Mouse (Mus musculus): ENCODE measurements around the gene D630039A03Rik. TPM values are rescaled to one million over a fixed set of nuclear protein-coding genes. Genes with fewer than 3 reads are reported as not detected.

Gene D630039A03Rik
- polyA plus RNA-seq, 1 experiment, result 0.01 TPM

- Histone ChIP-seq H3K79me3 (ENCODE audit: low read depth) (peaks cover 34% of the 10 kb centered on the region), H3K4me3 (ENCODE audit: insufficient read depth, poor library complexity, severe bottlenecking) (peak overlapping the region; percentile 26), H3K27me3 (ENCODE audit: control insufficient read depth, insufficient read depth, insufficient read length) (no peaks in the 10 kb centered on the region), H3K79me2 (ENCODE audit: control insufficient read depth, insufficient read depth) (peaks cover 37% of the 10 kb centered on the region), H3K36me3 (ENCODE audit: control insufficient read depth, insufficient read depth) (peaks cover 22% of the 10 kb centered on the region), H3ac (ENCODE audit: control insufficient read depth, insufficient read length, low read depth) (peak overlapping the region; percentile 80)
- TF ChIP-seq CEBPB (IDR thresholded peaks at IDR 0.05; ENCODE audit: low read depth) (no peak), MYOD1 (IDR thresholded peaks at IDR 0.05; ENCODE audit: control insufficient read depth, insufficient read length, low read depth) (peak; percentile 13)
Measured at GRCm38 (mm10) chr4:57957200-57958085, 41.3 kb upstream of the D630039A03Rik start.

DNA sequence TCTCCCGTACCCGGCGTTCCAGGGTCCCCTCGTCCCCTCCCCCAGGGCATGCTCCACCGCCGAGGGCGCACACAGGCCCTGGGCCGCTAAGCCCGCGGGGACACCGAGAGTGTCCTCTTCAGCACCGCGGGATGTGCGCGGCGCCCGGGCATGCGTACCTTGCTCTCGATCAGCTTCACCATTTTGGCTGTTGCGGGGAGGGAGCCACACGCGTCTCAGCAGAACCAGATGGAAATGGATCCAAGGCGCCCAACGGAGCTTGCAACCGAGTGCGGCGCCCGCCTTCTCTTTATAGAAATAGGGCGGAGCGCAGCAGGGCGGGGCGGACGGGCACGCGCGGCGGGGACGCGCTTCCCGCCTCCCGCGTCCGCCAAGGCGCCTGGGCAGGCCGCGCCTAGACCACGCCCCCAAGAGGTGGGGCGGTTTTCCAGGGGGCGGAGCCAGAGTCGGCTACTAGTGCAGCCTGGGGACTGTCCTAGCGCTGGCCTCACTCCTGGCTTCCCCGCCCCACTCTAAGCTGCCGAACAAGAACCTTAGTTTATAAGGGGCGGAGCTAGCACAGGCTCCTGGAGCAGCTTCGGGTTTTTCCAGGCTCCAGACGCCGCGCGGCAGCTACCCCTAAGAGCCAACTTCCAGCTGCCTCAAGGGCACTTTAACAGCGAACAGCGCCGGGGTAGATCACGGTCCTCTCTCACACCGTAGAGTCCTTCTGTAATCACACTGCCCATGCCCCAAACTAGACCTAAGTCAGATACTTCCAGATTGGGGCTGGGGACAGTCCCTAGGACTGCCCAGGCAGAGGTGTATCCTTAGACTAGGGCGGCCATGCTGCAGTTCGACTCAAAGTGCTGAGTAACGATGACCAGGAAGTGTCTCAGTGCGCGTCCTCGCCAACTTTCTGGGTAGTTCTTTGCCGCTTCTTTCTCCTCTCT, 40.2 kb upstream of the D630039A03Rik start, which contains the start of gene Txn1:
TSS of gene Txn1 (minus strand) at position 383 of the 932 bp plus-strand sequence.
- H3K79me3 ChIP-seq (ENCODE audit: low read depth), result peaks cover 44% of the 10 kb centered on the region
- TF ChIP-seq MAX (IDR thresholded peaks at IDR 0.05) (no peak), MYOD1 (IDR thresholded peaks at IDR 0.05; ENCODE audit: control insufficient read depth, insufficient read length, low read depth) (no peak), CTCF (IDR thresholded peaks at IDR 0.05; ENCODE audit: control insufficient read depth, insufficient read depth, insufficient read length) (no peak), FOSL1 (IDR thresholded peaks at IDR 0.05; ENCODE audit: insufficient read depth, low read length, poor library complexity, severe bottlenecking) (no peak), USF1 (IDR thresholded peaks at IDR 0.05; ENCODE audit: low read depth) (no peak), MYOG (IDR thresholded peaks at IDR 0.05; ENCODE audit: control insufficient read depth, extremely low read depth, insufficient read length) (no peak), CEBPB (IDR thresholded peaks at IDR 0.05; ENCODE audit: low read depth) (no peak)
- H3K27me3 ChIP-seq (ENCODE audit: control insufficient read depth, insufficient read depth, insufficient read length), result no peaks in the 10 kb centered on the region
- H3K79me2 ChIP-seq (ENCODE audit: control insufficient read depth, insufficient read depth), result peaks cover 48% of the 10 kb centered on the region
- peaks cover 34% of the 10 kb centered on the region for H3K36me3 ChIP-seq (ENCODE audit: control insufficient read depth, insufficient read depth)
- peak within 1 kb of the TSS; percentile 87 for H3ac ChIP-seq (ENCODE audit: control insufficient read depth, insufficient read length, low read depth)
- H3K4me3 ChIP-seq (ENCODE audit: insufficient read depth, poor library complexity, severe bottlenecking), result peak within 1 kb of the TSS; percentile 82

GRCm38 (mm10) chr4:57955544-57955958, 39.5 kb upstream of the D630039A03Rik start:
- no peaks in the 10 kb centered on the region for H3K27me3 ChIP-seq (ENCODE audit: control insufficient read depth, insufficient read depth, insufficient read length)
- TF ChIP-seq CEBPB (IDR thresholded peaks at IDR 0.05; ENCODE audit: low read depth) (no peak), FOSL1 (IDR thresholded peaks at IDR 0.05; ENCODE audit: insufficient read depth, low read length, poor library complexity, severe bottlenecking) (no peak), MYOD1 (IDR thresholded peaks at IDR 0.05; ENCODE audit: control insufficient read depth, insufficient read length, low read depth) (no peak), MYOG (IDR thresholded peaks at IDR 0.05; ENCODE audit: control insufficient read depth, extremely low read depth, insufficient read length) (no peak), CTCF (IDR thresholded peaks at IDR 0.05; ENCODE audit: control insufficient read depth, insufficient read depth, insufficient read length) (no peak), MAX (IDR thresholded peaks at IDR 0.05) (no peak), USF1 (IDR thresholded peaks at IDR 0.05; ENCODE audit: low read depth) (no peak)
- H3K36me3 ChIP-seq (ENCODE audit: control insufficient read depth, insufficient read depth), result peaks cover 41% of the 10 kb centered on the region
- H3K4me3 ChIP-seq (ENCODE audit: insufficient read depth, poor library complexity, severe bottlenecking), result peak overlapping the region; percentile 82
- H3ac ChIP-seq (ENCODE audit: control insufficient read depth, insufficient read length, low read depth), result peak overlapping the region; percentile 87
- H3K79me3 ChIP-seq (ENCODE audit: low read depth), result peaks cover 52% of the 10 kb centered on the region
- H3K79me2 ChIP-seq (ENCODE audit: control insufficient read depth, insufficient read depth), result peaks cover 56% of the 10 kb centered on the region

- Histone ChIP-seq H3K36me3 (ENCODE audit: control insufficient read depth, insufficient read depth) (peaks cover 47% of the 10 kb centered on the region), H3K79me2 (ENCODE audit: control insufficient read depth, insufficient read depth) (peaks cover 61% of the 10 kb centered on the region), H3K27me3 (ENCODE audit: control insufficient read depth, insufficient read depth, insufficient read length) (no peaks in the 10 kb centered on the region), H3ac (ENCODE audit: control insufficient read depth, insufficient read length, low read depth) (peak overlapping the region; percentile 52), H3K4me3 (ENCODE audit: insufficient read depth, poor library complexity, severe bottlenecking) (peak overlapping the region; percentile 82), H3K79me3 (ENCODE audit: low read depth) (peaks cover 56% of the 10 kb centered on the region)
- TF ChIP-seq MYOD1 (IDR thresholded peaks at IDR 0.05; ENCODE audit: control insufficient read depth, insufficient read length, low read depth), result no peak
- TF ChIP-seq FOSL1 (IDR thresholded peaks at IDR 0.05; ENCODE audit: insufficient read depth, low read length, poor library complexity, severe bottlenecking), result no peak
- no peak for TF ChIP-seq CEBPB (IDR thresholded peaks at IDR 0.05; ENCODE audit: low read depth)
- no peak for TF ChIP-seq USF1 (IDR thresholded peaks at IDR 0.05; ENCODE audit: low read depth)
- no peak for TF ChIP-seq CTCF (IDR thresholded peaks at IDR 0.05; ENCODE audit: control insufficient read depth, insufficient read depth, insufficient read length)
- TF ChIP-seq MAX (IDR thresholded peaks at IDR 0.05), result no peak
- no peak for TF ChIP-seq MYOG (IDR thresholded peaks at IDR 0.05; ENCODE audit: control insufficient read depth, extremely low read depth, insufficient read length)
Measured at GRCm38 (mm10) chr4:57954991-57955390, 38.9 kb upstream of the D630039A03Rik start.

GRCm38 (mm10) chr4:57954580-57954979, 38.5 kb upstream of the D630039A03Rik start:
- Histone ChIP-seq H3K36me3 (ENCODE audit: control insufficient read depth, insufficient read depth) (peaks cover 51% of the 10 kb centered on the region), H3K27me3 (ENCODE audit: control insufficient read depth, insufficient read depth, insufficient read length) (no peaks in the 10 kb centered on the region), H3K4me3 (ENCODE audit: insufficient read depth, poor library complexity, severe bottlenecking) (peak overlapping the region; percentile 82), H3K79me3 (ENCODE audit: low read depth) (peaks cover 60% of the 10 kb centered on the region), H3ac (ENCODE audit: control insufficient read depth, insufficient read length, low read depth) (no peak overlapping the region), H3K79me2 (ENCODE audit: control insufficient read depth, insufficient read depth) (peaks cover 66% of the 10 kb centered on the region)
- TF ChIP-seq FOSL1 (IDR thresholded peaks at IDR 0.05; ENCODE audit: insufficient read depth, low read length, poor library complexity, severe bottlenecking), result no peak
- TF ChIP-seq USF1 (IDR thresholded peaks at IDR 0.05; ENCODE audit: low read depth), result no peak
- TF ChIP-seq CEBPB (IDR thresholded peaks at IDR 0.05; ENCODE audit: low read depth), result no peak
- TF ChIP-seq MYOG (IDR thresholded peaks at IDR 0.05; ENCODE audit: control insufficient read depth, extremely low read depth, insufficient read length), result no peak
- TF ChIP-seq MAX (IDR thresholded peaks at IDR 0.05), result no peak
- TF ChIP-seq MYOD1 (IDR thresholded peaks at IDR 0.05; ENCODE audit: control insufficient read depth, insufficient read length, low read depth), result no peak
- no peak for TF ChIP-seq CTCF (IDR thresholded peaks at IDR 0.05; ENCODE audit: control insufficient read depth, insufficient read depth, insufficient read length)

Measured in C2C12 (cell line).